Mouse (Mus musculus) adipocyte (in vitro differentiated cells): ENCODE data around the gene Lrrc55.
"Not testable (repeated sequence)": the region's sequence is repeated elsewhere in the genome, so short reads cannot be mapped to it uniquely, and the experiment has no call there.

Source experiments
- DNase-seq: peaks from one replicate; pipeline ENCODE4 v3.0.0-alpha.2; 2016; ENCODE audit warnings: low spot score

Lrrc55 gene

GRCm38 (mm10) chr2:85196901-85197300, at the start of gene Lrrc55:
TSS of gene Lrrc55 (minus strand) at chr2:85197197.
- DNase-seq = no peak

GRCm38 (mm10) chr2:85246506-85247082, 49.6 kb upstream of the Lrrc55 start:
- DNase-seq = peak; percentile 80

- peak; percentile 28 for DNase-seq
Observed at GRCm38 (mm10) chr2:85245737-85246136, 48.7 kb upstream of the Lrrc55 start.

- no peak for DNase-seq
Observed at GRCm38 (mm10) chr2:85238068-85238667, 41.2 kb upstream of the Lrrc55 start.

GRCm38 (mm10) chr2:85237231-85237630, 40.2 kb upstream of the Lrrc55 start:
- DNase-seq = not testable (repeated sequence)

- DNase-seq = peak; percentile 38
Observed at GRCm38 (mm10) chr2:85230771-85231511, 33.9 kb upstream of the Lrrc55 start.

GRCm38 (mm10) chr2:85229606-85230005, 32.6 kb upstream of the Lrrc55 start:
- DNase-seq = no peak

- DNase-seq = no peak
Observed at GRCm38 (mm10) chr2:85227816-85228335, 30.9 kb upstream of the Lrrc55 start.

GRCm38 (mm10) chr2:85224221-85225179, 27.5 kb upstream of the Lrrc55 start:
- DNase-seq = no peak

GRCm38 (mm10) chr2:85216606-85217005, 19.6 kb upstream of the Lrrc55 start:
- no peak for DNase-seq

- no peak for DNase-seq
Observed at GRCm38 (mm10) chr2:85213746-85214145, 16.7 kb upstream of the Lrrc55 start.

- DNase-seq = no peak
Observed at GRCm38 (mm10) chr2:85209301-85209700, 12.3 kb upstream of the Lrrc55 start.

- no peak for DNase-seq
Observed at GRCm38 (mm10) chr2:85205170-85205569, 8.2 kb upstream of the Lrrc55 start.

GRCm38 (mm10) chr2:85198011-85198965, 1.3 kb upstream of the Lrrc55 start:
- no peak for DNase-seq

GRCm38 (mm10) chr2:85194566-85194965, 2.4 kb downstream of the Lrrc55 start:
- no peak for DNase-seq

GRCm38 (mm10) chr2:85187582-85188151, 9.3 kb downstream of the Lrrc55 start:
- no peak for DNase-seq

- DNase-seq = no peak
Observed at GRCm38 (mm10) chr2:85178139-85178800, 18.7 kb downstream of the Lrrc55 start.

GRCm38 (mm10) chr2:85173545-85173944, 23.5 kb downstream of the Lrrc55 start:
- DNase-seq = no peak

- no peak for DNase-seq
Observed at GRCm38 (mm10) chr2:85172763-85173103, 24.3 kb downstream of the Lrrc55 start.
